Mouse (Mus musculus) limb, embryonic 15.5 days (tissue): ENCODE measurements around the gene Mettl23. TPM values are rescaled to one million over a fixed set of nuclear protein-coding genes. Genes with fewer than 3 reads are reported as not detected.

ENCODE experiments used
- ATAC-seq: fragments of 200-750 bp; cut with Nextera tagmentation; 2 replicates; pipeline ENCODE4 v1.8.0; 2017; ENCODE audit warnings: low read depth, moderate TSS enrichment; ENCODE audit not compliant: insufficient number of reproducible peaks, low FRiP score, low TSS enrichment
- H3K27ac ChIP-seq: fragments of 300-500 bp; sonication (generic); 2 replicates; pipeline ENCODE4 v1.5.1; 2015; ENCODE audit warnings: moderate library complexity, mild to moderate bottlenecking, inconsistent platforms
- H3K27me3 ChIP-seq: fragments of 300-500 bp; sonication (generic); 2 replicates; pipeline ENCODE4 v1.6.1; 2015; ENCODE audit warnings: inconsistent platforms
- H3K36me3 ChIP-seq: fragments of 300-500 bp; sonication (generic); 2 replicates; pipeline ENCODE4 v1.6.1; 2015; ENCODE audit warnings: inconsistent platforms
- H3K4me1 ChIP-seq: fragments of 300-500 bp; sonication (generic); 2 replicates; pipeline ENCODE4 v1.6.1; 2015; ENCODE audit warnings: inconsistent platforms
- H3K4me2 ChIP-seq: fragments of 300-500 bp; sonication (generic); 2 replicates; pipeline ENCODE4 v1.6.1; 2015; ENCODE audit warnings: mild to moderate bottlenecking, inconsistent platforms
- H3K4me3 ChIP-seq: fragments of 300-500 bp; sonication (generic); 2 replicates; pipeline ENCODE4 v1.5.1; 2015; ENCODE audit warnings: mild to moderate bottlenecking, inconsistent platforms
- H3K9ac ChIP-seq: fragments of 300-500 bp; sonication (generic); 2 replicates; pipeline ENCODE4 v1.6.1; 2015; ENCODE audit warnings: inconsistent platforms
- H3K9me3 ChIP-seq: fragments of 300-500 bp; sonication (generic); 2 replicates; pipeline ENCODE4 v1.6.1; 2016; ENCODE audit warnings: inconsistent platforms
- WGBS: fragments of 180-500 bp; shearing (Covaris S2); methylation state at CpG from one replicate; pipeline ENCODE4 v1.1.7; 2015; 5-methylcytosine and 5-hydroxymethylcytosine counted together
- polyA plus RNA-seq: library from polyadenylated mRNA; unstranded; fragments of >200 nt; fragmentation: Nextera tagmentation; extraction: Ambion mirVana; gene quantifications from 2 replicates; pipeline ENCODE4 v1.2.1, GENCODE M21; 2015

Mettl23 gene
- 70.4 and 76.0 TPM in 2 replicates for polyA plus RNA-seq

DNA sequence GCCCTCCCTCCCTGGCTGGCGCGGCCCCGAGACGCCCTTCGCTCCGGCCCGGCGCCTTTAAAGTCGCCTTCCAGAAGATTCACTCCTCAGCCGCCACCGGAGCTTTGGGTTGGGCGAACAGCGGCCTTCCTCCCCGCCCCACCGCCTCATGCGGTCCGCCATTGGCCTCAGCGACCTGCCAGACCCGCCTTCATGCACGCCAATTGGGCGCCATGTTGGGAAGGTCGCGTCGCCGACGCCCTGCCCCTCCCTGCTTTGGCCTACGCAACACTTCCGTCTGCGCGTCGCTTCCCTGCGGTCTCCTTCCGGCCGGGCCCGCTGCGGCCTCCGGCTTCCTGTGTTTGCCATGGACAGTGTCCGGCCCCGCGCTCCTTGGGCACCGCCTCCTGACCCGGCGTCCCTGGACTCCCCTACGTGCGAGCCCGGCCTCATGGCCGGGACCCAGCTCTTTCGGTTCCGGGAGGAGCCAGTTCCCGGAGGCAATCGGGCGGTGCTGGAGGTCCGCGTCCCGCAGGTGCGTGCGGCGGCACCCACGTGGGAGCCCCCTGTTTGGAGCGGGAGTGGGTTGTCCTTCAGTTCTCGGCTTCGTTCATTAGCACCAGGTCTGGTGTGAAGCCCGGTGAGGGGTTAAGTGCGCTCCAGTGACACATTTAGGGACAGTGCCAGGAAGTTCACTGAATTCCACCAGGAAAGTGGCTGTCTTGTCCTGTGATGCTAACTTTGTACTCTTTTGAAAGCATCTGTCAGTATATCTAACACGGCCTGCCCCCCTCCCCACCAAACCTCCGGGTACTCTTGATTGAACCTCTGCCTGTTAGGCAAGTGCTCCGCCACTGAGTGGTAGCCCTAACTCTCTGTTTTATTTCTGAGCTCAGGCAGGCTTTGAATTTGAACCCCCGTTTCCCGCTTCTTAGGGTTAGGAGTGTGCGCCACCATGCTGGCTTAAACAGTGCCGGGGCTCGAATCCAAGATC, at the start of gene Mettl23, which contains the start of gene Jmjd6:
Gene Mettl23 (plus strand): TSS at position 18 of the 973 bp plus-strand sequence.
Gene Jmjd6 (minus strand): TSS at position 189 of the 973 bp plus-strand sequence.
- peak within 1 kb of the TSS; percentile 99 for H3K27ac ChIP-seq
- peak within 1 kb of the TSS; percentile 90 for H3K4me3 ChIP-seq
- peak within 1 kb of the TSS; percentile 83 for H3K9ac ChIP-seq
- H3K4me2 ChIP-seq = peak within 1 kb of the TSS; percentile 76
- under 1% methylated on average over 72 of the region's 72 CpGs for WGBS
- peaks cover 39% of the 10 kb centered on the region for H3K4me1 ChIP-seq
- peak; percentile 93 for ATAC-seq
- no peaks in the 10 kb centered on the region for H3K27me3 ChIP-seq
- no peaks in the 10 kb centered on the region for H3K9me3 ChIP-seq
- H3K36me3 ChIP-seq = peaks cover 47% of the 10 kb centered on the region

DNA sequence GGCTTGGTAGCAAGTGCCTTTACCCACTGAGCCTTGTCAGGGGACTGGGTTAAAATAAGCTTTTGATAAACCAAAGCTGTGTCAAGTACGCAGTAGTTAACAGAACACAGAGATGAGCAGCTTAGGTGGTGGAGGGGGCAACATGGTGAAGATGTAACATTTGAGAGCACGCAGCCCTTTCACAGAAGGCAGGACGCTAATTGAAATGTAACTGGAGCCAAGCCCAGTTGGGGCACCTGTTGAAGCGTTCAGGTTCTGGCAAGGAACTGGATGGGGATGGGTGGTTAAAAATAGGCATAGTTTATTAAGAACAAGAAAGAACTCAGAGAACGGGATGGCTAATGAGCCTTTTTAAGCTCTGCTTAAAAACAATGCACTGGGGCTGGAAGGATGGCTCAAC, 43.7 kb upstream of the Mettl23 start:
- 69% methylated on average over 5 of the region's 5 CpGs for WGBS
- ATAC-seq = no peak

DNA sequence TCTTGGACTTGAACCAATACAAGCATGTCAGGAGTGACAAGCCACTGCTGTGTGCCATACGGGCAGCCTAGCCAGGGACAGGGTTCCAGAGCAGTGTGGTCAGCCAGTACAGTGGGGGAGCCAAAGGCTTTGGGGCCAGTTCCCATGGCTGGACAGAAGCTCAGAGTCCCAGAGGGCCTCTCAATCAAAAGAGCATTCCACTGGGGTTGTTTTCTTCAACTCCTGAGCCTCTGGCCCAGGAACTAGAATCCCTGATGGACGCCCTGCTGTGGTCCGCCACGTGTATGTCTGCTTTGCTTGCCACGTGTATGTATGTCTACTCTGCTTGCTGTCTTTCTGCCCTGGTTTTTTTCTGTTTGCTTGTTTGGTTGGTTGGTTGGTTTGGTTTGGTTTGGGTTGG, 42.0 kb upstream of the Mettl23 start:
- ATAC-seq = no peak
- Histone ChIP-seq H3K4me2 (no peak overlapping the region), H3K9ac (no peak overlapping the region), H3K4me3 (no peak overlapping the region), H3K36me3 (peaks cover 3% of the 10 kb centered on the region; the same call in 1 of the 2 replicates), H3K4me1 (no peaks in the 10 kb centered on the region), H3K27me3 (no peaks in the 10 kb centered on the region), H3K9me3 (no peaks in the 10 kb centered on the region), H3K27ac (no peak overlapping the region)
- WGBS = 72% methylated on average over 5 of the region's 5 CpGs

More for the DNA sequence above, 43.7 kb upstream of the Mettl23 start:
- no peaks in the 10 kb centered on the region for H3K27me3 ChIP-seq
- no peak overlapping the region for H3K4me2 ChIP-seq
- H3K9ac ChIP-seq = no peak overlapping the region
- no peaks in the 10 kb centered on the region for H3K4me1 ChIP-seq
- no peaks in the 10 kb centered on the region for H3K9me3 ChIP-seq
- no peak overlapping the region for H3K4me3 ChIP-seq
- peaks cover 3% of the 10 kb centered on the region; the same call in 1 of the 2 replicates for H3K36me3 ChIP-seq
- H3K27ac ChIP-seq = no peak overlapping the region

DNA sequence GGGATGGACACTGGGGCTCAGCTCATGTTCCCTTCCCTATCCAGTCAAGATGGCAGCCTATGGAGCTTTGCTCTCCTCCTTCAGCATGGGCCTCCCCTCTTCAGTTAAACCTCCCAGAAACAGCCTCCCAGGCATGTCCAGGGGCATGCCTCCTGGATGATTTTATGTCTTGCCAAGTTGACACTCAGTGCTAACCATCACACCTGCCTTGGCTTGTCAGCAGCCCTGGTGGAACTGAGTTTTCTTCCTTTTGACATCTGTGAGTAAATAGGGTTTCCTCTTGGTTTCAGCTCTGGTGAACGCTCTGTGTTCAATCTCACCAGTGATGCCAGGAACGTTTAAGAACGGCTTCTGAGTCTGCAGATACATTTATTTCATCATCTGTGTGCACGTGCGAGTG, 40.4 kb upstream of the Mettl23 start:
- Histone ChIP-seq H3K4me2 (no peak overlapping the region), H3K36me3 (peaks cover 3% of the 10 kb centered on the region; the same call in 1 of the 2 replicates), H3K4me1 (0 out of 2 replicates have a peak, but pooled peaks cover 6% of the 10 kb centered on the region), H3K9me3 (no peaks in the 10 kb centered on the region), H3K27me3 (no peaks in the 10 kb centered on the region), H3K27ac (no peak overlapping the region), H3K4me3 (no peak overlapping the region), H3K9ac (no peak overlapping the region)
- 79% methylated on average over 5 of the region's 5 CpGs for WGBS
- no peak for ATAC-seq

DNA sequence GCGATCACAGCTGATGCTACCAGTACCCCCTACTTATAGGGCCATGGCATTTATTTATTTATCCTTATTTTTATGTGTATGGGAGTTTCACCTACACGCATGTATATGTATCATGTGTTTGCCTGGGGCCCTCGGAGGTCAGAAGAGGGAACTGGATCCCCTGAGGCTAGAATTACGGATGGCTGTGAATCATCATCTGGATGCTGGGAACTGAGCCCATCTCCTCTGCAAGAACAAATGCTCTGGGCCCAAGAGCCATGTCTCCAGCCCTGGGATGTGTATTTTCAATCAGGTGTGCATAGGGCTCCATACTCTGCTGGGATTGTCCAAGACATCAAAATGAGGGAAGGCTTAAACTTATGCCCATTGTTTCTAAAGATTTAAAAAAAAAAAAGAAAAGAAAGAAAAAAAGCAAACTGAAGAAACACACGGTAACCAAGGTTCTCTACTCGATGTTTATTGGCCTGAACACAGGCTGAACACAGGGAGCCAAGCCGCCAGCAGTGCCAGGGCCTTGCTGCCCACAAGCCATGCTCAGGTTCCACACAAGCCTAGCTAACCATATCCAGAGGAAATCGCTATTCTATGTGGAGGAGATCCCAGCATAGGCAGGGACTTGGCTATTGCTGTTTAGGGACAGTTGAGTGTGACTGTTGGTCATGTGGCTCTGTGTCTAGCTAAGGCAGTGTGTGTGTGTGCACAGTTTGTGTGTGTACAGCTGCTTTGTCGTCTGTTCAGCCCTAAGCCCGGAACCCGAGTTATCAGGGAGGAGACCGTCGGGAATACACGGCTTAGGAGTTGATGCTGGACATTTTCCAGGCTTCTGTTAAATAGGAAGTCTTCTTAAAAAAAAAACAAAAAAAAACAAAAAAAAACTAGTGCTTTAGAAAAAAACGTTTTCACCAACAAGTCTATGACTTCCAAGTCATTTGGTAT, 36.7 kb upstream of the Mettl23 start:
- Histone ChIP-seq H3K27ac (no peak overlapping the region), H3K36me3 (peaks cover 3% of the 10 kb centered on the region; the same call in 1 of the 2 replicates), H3K4me2 (no peak overlapping the region), H3K27me3 (0 out of 2 replicates have a peak, but pooled peaks cover 7% of the 10 kb centered on the region), H3K9me3 (no peaks in the 10 kb centered on the region), H3K4me3 (no peak overlapping the region), H3K4me1 (peaks cover 23% of the 10 kb centered on the region), H3K9ac (no peak overlapping the region)
- WGBS = 63% methylated on average over 15 of the region's 15 CpGs
- ATAC-seq = no peak

DNA sequence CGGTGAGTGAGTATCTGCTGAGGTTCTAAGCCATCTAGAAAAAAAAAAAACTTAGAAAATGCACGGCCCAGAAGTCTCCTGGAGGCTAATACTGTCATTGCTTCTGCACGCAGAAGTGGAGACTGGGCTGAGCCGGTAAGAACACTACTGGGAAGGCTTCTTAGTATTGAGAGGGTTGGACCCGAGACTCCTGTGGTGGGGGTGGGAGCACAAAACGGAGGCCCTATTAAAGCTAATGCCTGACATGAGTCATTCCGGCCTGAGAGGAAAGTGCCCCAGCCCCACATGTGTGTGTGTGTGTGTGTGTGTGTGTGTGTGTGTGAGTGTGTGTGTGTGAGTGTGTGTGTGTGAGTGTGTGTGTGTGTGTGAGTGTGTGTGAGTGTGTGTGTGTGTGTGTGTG, 36.0 kb upstream of the Mettl23 start:
- no peak overlapping the region for H3K4me3 ChIP-seq
- ATAC-seq = no peak
- WGBS = 41% methylated on average over 7 of the region's 7 CpGs
- H3K9ac ChIP-seq = no peak overlapping the region
- peaks cover 28% of the 10 kb centered on the region for H3K4me1 ChIP-seq
- H3K9me3 ChIP-seq = no peaks in the 10 kb centered on the region
- peaks cover 3% of the 10 kb centered on the region; the same call in 1 of the 2 replicates for H3K36me3 ChIP-seq
- no peak overlapping the region for H3K27ac ChIP-seq
- 0 out of 2 replicates have a peak, but pooled peaks cover 7% of the 10 kb centered on the region for H3K27me3 ChIP-seq
- H3K4me2 ChIP-seq = no peak overlapping the region

DNA sequence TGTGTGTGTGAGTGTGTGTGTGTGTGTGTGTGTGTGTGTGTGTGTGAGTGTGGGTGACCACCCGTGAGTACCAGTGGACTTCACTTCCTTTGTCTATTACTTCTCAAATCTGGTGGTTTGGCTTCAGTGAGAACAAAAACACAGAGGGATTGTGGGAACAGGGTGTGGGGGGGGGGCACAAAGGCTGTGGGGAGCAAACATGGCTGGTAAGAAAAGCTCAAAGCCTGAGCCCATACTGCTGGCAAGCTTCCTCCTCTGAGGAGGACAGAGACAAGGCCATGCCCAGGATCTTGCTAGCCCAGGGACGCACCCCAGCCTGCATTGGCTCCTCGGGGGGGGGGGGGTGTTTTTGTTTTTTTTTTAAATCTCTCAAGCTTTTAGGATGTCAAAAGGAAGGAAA, 35.6 kb upstream of the Mettl23 start:
- no peak overlapping the region for H3K4me2 ChIP-seq
- H3K27ac ChIP-seq = 0 out of 2 replicates have a peak overlapping the region, but pooled peaks have one; percentile 40
- peaks cover 32% of the 10 kb centered on the region for H3K4me1 ChIP-seq
- WGBS = 81% methylated on average over 3 of the region's 3 CpGs
- no peak overlapping the region for H3K9ac ChIP-seq
- no peak for ATAC-seq
- H3K4me3 ChIP-seq = no peak overlapping the region
- no peaks in the 10 kb centered on the region for H3K9me3 ChIP-seq
- H3K27me3 ChIP-seq = 0 out of 2 replicates have a peak, but pooled peaks cover 7% of the 10 kb centered on the region
- peaks cover 3% of the 10 kb centered on the region; the same call in 1 of the 2 replicates for H3K36me3 ChIP-seq

DNA sequence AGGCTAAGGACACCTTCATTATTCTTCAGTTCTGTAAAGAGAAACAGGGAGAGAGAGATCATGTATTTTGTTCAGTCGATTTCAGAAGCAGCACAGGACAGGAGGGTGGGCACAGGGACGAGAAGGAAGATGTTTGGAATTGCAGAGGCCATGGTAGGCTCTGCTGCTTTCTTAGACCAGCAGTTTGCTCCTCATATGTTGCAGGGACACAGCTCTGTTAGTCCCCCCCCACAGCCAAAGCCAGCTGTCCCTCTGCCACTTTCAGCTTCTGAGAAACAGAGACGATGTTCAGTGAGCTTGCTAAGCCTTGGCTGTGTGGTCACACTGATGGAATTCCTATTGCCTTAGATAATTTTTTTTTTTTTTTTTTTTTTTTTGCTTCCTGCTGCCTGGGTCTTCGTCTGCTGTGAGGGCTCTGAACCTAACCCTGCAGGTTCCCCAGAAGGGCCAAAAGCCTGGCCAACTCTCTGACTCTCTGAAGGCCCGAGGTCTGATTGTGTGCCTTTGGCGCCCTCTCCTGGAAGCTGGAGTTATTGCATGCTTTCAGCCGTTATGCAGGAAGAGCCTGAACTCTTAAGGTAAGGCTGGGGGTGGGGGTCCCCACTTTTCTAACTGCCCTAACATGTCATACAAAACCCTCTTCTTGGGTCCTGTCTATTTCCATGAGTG, 35.0 kb upstream of the Mettl23 start:
- 29% methylated on average over 7 of the region's 7 CpGs for WGBS
- H3K27me3 ChIP-seq = 0 out of 2 replicates have a peak, but pooled peaks cover 7% of the 10 kb centered on the region
- H3K36me3 ChIP-seq = peaks cover 3% of the 10 kb centered on the region; the same call in 1 of the 2 replicates
- 0 out of 2 replicates have a peak overlapping the region, but pooled peaks have one; percentile 40 for H3K27ac ChIP-seq
- peaks cover 38% of the 10 kb centered on the region for H3K4me1 ChIP-seq
- H3K4me3 ChIP-seq = no peak overlapping the region
- H3K9me3 ChIP-seq = no peaks in the 10 kb centered on the region
- peak; percentile 32; the same call in 1 of the 2 replicates for ATAC-seq
- H3K9ac ChIP-seq = no peak overlapping the region
- H3K4me2 ChIP-seq = no peak overlapping the region

DNA sequence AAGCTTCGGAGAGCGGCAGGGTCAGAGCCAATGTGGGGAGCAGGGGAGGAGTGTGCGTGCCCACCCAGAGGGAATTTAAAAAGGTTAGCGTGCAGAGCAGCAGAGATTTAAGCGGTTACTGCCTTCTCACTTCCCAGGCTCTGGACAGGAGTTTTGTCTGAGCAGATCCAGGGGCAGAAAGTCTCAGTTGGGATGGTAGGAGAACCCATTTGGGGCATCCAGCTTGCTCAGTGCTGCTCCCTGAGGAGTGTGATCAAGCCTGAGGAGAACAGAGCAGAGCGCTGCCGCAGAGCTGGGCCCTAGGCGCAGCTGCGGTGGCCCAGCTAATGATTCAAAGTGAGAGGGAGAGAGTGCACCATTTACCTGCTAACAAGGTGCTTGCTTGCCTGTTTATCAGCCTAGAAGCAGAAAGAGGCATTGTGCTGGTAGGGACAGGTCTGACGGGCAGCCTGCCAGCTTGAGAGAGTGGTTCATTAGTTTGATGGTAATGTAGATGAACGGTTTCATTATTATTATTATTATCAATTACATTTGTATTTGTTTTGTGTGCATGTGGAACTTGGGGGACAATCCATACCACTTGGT, 34.2 kb upstream of the Mettl23 start:
- H3K27me3 ChIP-seq = 0 out of 2 replicates have a peak, but pooled peaks cover 7% of the 10 kb centered on the region
- H3K27ac ChIP-seq = no peak overlapping the region
- no peak overlapping the region for H3K4me3 ChIP-seq
- no peak for ATAC-seq
- no peak overlapping the region for H3K4me2 ChIP-seq
- 78% methylated on average over 11 of the region's 11 CpGs for WGBS
- no peaks in the 10 kb centered on the region for H3K9me3 ChIP-seq
- no peak overlapping the region for H3K9ac ChIP-seq
- H3K4me1 ChIP-seq = peaks cover 46% of the 10 kb centered on the region
- peaks cover 2% of the 10 kb centered on the region; the same call in 1 of the 2 replicates for H3K36me3 ChIP-seq

DNA sequence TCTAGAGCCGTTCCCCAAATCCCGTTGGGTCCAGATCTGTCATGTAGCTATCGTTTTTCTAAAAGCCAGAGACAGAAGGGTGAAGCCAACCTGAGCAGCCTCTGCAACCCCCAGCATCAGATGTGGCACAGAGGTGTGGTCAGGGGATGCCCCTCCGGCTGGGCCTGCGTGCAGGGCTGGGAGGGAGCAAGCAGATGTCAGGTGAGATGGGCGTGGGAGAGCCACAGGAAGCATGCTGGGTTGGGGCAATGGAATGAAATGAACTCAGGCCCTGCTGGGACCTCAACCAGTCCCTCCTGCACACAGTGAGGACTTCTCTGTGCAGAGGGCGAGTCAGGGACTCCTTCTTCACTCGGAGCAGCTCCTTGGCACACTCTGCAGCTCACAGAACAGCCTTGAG, 33.6 kb upstream of the Mettl23 start:
- H3K4me1 ChIP-seq = peaks cover 52% of the 10 kb centered on the region
- no peaks in the 10 kb centered on the region for H3K9me3 ChIP-seq
- no peak overlapping the region for H3K9ac ChIP-seq
- WGBS = 84% methylated on average over 8 of the region's 8 CpGs
- no peak overlapping the region for H3K4me3 ChIP-seq
- 0 out of 2 replicates have a peak, but pooled peaks cover 7% of the 10 kb centered on the region for H3K27me3 ChIP-seq
- H3K36me3 ChIP-seq = no peaks in the 10 kb centered on the region
- ATAC-seq = no peak
- no peak overlapping the region for H3K27ac ChIP-seq
- H3K4me2 ChIP-seq = no peak overlapping the region
